Mouse (Mus musculus) heart, adult 2 months (tissue): ENCODE results near the gene Slc7a11.

Experiments
- CTCF ChIP-seq: fragments of 200-600 bp; IDR thresholded peaks from 2 replicates; pipeline ENCODE4 v1.8.1; 2022; ENCODE audit warnings: antibody characterized with exemption, mild to moderate bottlenecking, moderate library complexity
- EP300 ChIP-seq: fragments of 200-500 bp; IDR thresholded peaks from 2 replicates; pipeline ENCODE4 v1.6.1; 2011; ENCODE audit warnings: low read depth, low read length, control low read depth; ENCODE audit not compliant: insufficient read depth
- POLR2A ChIP-seq: fragments of 200-500 bp; IDR thresholded peaks from 2 replicates; pipeline ENCODE4 v1.6.1; 2011; ENCODE audit warnings: mild to moderate bottlenecking, low read depth, low read length, control low read depth; ENCODE audit not compliant: insufficient read depth

DNA sequence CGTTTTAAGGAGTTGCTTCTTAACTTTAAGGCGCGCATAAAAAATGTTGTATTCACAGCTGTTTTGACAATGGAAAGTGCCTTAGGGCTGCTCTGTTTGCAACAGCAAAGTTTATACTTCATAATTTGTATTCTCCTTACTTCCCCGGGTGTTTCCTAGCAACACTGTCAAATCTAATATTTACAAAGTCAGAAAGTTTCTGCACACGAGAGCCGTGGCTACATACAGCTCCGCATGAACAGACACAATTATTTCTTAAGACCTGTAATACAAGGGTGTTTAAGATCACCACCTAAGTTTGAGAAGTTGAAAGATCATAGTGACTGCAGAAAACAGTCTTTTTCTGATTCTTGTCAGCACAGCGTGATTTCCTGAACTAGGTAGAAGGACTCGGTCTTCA, 528 bp upstream of the Slc7a11 start:
- TF ChIP-seq POLR2A (no peak), CTCF (no peak), EP300 (no peak)
